Mouse (Mus musculus) hematopoietic stem cell, adult 5-6 weeks (primary cell): ENCODE results near the gene Iqschfp. TPM values are rescaled to one million over a fixed set of nuclear protein-coding genes. Genes with fewer than 3 reads are reported as not detected.

ENCODE experiments used
- ATAC-seq, 2 experiments: fragments of 125-278 bp in 1 of 2; replicated peaks in 1 of 2; 2 replicates each; pipeline ENCODE4 v1.8.0; 2016 to 2017; ENCODE audit warnings: inconsistent platforms in 2 of 2, mild to moderate bottlenecking in 2 of 2, moderate number of reproducible peaks in 2 of 2, low read depth in 1 of 2, moderate TSS enrichment in 1 of 2; ENCODE audit not compliant: low FRiP score in 2 of 2, poor library complexity in 2 of 2, severe bottlenecking in 2 of 2, insufficient read depth in 1 of 2, low TSS enrichment in 1 of 2
- total RNA-seq: library from RNA; stranded (forward); fragments of 172-1452, 232-1000 nt; gene quantifications from 2 replicates; pipeline ENCODE4 v1.2.3, GENCODE M21; 2017

Gene Iqschfp
- total RNA-seq, 1 experiment from 2014 or later, result not detected

DNA sequence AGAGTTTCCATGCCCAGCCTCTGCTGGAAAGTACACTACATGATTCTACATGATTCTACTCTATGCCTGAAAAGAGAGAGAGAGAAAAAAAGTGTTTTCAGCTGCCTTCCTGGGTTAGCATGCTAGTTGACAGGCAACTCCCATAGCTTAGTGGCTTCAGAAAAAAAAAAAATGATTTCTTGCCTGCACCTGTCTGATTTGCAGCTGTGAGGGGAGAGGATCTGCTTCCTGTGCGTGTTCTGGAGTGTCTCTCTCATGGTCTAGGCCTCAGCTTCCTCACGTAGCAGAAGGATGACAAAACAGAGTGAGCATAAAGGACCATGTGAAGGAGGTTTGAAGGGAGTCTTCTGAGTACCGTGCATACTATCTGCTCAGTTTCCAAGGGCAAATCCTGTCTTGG lies 39.9 kb downstream of the Iqschfp start:
- no peak for ATAC-seq

DNA sequence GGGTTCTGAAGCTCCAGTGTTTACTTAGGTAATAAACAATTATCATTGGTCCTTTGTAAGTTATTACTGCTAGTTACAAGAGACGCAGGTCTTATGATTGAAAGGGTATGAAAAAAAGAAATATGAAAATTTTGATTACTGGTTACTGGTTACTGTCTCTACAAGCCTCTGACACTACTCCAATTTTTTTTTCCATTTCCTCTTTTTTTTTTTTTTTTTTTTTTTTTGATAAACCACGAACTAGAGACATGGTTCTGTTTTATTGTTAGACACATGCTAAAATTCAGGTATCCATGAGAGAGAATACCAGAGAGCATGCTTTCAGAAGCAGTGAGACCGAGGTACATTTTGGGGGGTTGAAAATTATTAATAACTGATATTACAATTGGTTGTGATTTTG lies 43.8 kb downstream of the Iqschfp start:
- ATAC-seq, result no peak

DNA sequence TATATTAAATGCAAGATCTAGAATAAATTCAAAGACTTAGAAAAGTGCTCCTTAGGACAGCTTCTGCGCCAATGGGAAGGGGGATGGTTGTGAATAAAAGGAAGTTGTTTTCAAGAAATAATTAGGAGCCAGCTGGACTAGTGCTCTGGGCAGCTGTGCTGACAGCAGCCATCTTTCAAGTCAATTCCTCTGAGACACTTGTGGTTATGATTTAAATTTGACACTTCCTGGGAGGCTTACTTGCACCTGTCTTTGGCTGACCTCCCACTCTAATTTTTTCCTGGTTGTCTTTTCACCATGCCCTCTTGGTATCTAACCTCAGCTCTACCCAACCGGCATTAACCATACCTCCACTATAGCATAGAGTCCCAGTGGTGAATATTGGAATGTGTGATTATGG lies 55.0 kb downstream of the Iqschfp start:
- ATAC-seq, result no peak

DNA sequence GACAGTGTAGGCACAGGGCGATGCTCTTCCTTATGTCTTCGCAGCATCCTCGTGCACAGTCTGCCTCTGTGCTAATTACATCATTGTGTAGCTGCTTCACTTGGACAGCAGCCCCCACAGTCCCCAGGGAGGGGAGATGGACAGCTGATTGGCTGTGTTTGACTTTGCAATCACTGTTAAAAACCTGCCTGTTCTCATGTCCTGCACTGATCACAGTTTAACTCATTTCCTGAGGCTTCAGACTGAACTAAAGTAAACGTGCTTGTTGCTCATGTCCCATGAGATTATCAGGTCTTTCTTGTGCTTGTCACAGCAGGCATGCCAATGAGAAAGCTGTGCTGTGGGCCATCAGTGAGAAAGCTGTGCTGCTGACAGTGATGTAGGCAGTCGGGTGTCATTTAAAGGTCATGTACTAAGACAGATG lies 60.5 kb downstream of the Iqschfp start:
- ATAC-seq, result no peak

DNA sequence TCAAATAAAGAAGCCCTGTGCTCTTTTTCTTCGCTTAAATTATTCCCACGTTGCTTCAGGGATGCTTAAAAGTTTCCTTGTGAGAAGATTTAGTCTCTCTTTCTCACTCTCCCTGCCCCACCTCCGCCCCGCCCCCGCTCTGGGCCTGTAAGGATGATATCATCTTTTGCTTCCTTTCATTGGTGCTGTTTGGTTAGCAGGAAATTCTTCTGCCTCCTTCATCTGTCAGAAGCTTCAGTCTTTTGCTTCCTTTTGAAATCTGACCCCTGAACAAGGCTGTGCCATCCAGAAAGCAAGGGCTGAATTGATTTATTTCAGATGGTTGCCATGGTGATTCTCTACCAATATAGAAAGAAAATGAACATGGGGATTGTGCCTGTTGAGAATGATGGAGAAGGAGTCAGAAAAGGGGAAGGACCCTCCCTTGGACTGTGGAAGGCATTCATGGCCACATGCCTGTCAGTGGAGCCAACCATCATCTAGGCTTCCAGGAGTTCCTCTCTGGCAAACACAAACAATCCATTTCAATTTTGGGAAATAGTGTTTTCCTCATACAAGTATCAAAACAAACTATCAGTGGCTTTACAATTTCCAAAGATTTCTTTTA lies 62.5 kb downstream of the Iqschfp start:
- no peak for ATAC-seq

DNA sequence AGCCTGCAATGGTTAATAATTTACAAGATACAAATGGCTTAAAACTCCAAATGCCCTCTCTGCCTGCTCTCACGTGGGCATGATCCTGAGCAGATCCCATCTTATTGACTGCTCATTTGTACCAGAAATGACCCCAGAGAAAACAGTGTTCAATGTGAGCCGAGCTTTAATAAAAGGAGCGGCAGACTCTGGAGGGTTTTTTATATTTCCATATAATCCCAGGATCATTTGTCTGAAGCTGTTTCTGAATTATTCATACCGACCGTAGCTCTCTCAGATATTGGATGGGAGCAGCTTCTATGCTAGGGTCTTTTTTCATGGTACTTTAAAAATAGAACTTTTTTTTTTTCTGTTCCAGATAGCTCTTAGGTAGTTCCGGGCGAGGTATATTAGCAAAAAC lies 67.6 kb downstream of the Iqschfp start:
- ATAC-seq, result no peak

DNA sequence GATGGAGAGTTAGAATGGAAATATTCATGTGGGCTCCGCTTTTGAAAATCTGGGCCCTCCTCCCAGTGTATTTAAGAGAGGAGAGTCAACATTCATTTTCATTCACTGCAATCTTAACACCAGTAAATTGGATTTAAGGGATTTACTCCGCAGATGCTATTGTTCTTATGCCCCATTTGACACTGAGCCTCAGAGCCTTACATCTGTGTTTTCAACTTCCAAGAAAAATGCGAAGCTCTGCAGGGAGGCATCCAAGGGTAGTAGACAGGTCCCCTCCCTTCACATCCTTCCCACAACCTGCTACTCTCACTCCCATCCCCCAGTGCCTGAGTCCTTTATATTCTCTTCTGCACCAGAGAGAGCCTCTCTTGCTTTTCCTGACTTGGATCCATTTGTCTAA lies 68.1 kb downstream of the Iqschfp start:
- ATAC-seq, result no peak

DNA sequence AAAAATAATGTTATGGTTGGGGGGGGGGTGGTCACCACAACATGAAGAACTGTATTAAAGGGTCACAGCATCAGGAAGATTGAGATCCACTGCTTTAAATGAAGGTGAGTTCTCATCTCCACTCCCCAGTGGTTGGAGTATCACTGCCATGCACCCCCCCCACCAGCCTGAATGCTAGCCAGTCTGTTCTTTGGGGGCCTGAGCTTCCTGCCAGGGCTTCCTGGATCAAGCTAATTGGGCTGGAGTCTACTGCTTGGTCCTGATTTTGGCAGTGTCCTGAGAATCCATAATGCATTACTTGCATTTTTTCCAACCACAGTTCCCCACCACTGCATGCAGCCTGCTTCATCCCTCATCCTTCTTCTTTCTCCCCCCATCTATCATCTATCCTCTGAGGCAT lies 68.7 kb downstream of the Iqschfp start:
- ATAC-seq, result no peak

DNA sequence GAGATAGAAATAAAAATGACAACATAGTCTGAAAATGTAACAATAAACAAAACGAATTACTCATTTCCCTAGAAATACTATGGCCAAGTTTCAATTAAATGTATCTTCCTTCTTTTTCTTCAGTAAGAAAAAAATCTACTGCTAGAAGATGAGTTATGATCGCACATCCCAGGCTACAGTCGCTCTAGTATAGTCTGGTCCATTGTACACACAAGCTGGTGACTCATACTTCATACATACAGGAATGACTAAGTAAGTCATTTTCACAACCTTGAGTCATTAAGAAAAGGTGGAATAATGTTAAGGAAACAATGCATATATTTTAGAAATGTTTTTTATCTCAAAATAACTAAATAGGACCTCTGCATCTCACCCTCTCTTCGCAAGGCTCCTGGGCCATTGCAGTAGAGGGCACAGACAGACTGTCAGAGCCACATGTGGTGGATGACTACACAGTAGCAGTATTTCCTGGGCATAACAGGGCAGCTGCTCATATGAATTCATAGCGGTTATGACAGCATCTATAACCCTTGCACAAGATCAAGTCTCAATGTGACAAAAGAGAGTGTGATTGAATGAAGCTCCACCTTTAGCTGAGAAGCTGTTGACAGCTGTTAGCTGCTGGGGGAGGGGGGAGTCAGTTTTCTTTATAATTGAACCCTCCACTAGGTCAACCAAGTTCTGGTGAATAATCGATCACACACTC lies 70.1 kb downstream of the Iqschfp start:
- ATAC-seq, result no peak

DNA sequence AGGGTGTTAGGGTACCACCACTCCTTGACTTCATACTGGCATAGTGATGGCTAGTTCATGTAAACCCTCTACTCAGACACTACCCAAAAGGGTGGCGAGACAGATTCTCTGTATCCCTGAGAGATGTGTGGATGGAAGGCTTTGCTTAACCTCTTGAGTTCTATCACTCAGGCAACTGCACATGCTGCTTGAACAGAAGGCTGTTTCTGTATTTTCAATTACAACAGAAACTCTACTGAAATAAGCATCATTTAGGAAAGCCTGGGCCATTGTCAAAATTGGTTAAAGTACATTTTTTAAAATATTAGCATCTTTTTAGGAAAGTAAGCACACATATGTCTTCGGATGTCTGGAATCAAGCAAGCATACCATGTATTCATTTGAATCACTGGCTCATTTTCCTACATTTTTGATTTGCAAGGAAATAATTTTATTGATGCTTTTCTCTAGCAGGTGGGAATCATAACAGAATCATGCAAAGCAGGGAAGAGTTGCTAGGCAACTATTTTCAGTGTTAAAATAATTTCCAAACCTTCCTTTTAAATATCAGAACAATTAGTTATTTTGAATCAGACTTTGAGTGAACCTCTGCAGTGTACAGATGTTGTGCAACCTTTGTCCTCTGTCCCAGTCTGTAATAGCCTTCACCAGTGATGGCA lies 82.4 kb downstream of the Iqschfp start:
- ATAC-seq, result no peak

DNA sequence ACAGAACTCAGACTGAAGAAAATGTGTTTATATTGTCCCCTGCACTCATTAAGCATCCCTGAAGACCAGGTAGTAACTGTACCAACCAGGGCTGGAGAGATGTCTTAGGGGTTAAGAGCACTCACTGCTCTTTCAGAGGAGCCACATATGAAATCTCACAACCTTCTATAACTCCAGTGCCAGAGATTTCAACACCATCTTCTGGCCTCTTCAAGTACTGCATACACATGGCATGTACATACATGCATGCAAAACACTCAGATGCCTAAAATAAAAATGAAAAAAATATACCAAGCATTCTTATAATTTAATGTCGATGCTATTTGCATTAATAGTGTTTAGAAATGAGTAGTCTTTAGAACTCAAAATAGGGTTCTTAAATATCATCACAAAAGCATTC lies 88.0 kb downstream of the Iqschfp start:
- no peak for ATAC-seq

DNA sequence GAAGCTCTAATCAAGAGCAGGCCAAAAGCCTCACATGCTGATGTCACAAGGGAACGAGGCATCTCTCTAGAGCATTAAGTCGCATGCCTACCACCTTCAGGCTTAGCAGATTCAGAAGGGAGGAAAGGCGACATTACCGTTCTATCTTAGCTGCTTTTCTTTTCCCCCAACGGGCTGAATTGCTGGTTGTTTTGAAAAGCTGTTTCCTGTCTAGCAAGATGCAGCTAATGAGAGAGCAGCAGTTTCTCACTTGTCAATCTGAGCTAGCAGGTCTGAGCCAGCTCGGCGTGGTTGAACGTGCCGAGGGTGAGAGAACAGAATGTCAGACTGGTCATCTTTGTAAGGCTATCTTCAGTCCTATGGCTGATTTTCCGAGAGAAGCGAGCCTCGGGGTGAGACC lies 91.3 kb downstream of the Iqschfp start:
- no peak for ATAC-seq

DNA sequence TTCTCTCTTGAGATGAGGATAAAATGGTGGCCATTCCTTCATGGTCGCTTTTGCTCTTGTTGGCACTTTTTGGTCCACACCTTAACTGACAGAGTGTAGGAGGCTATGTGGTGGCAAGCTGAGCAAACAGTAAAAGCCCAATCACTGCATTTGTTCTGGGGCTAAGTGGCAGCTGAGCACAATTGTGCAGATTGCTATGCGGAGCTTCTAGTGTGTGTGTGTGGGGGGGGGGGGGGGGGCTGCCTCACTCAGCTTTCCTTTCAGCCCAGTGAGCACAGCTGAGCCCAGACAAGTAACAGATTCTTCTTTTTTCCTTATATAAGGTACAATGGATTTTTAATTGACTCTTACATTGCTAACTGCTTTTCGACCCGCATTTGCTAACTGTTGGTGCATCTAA lies 110.4 kb downstream of the Iqschfp start:
- ATAC-seq, result no peak

DNA sequence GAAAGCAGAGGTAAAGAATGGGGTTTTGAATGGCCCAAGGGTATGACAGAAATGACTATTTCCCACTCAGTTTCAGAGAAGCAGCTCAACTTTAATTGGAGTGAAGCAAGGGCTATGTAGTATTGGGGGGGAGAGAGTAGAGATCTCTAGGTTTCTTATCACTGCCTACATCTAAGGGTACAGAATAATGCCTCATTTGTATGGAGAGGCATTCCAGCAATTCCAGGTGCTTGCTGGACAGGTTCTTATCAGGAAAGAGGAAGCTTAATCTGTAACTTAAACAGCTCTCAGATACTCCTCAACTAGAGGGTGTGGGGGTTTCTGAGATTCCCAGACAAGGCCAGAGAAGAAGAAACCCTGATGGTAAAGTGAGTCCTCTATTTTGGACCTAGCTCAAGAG lies 120.3 kb downstream of the Iqschfp start:
- no peak for ATAC-seq

DNA sequence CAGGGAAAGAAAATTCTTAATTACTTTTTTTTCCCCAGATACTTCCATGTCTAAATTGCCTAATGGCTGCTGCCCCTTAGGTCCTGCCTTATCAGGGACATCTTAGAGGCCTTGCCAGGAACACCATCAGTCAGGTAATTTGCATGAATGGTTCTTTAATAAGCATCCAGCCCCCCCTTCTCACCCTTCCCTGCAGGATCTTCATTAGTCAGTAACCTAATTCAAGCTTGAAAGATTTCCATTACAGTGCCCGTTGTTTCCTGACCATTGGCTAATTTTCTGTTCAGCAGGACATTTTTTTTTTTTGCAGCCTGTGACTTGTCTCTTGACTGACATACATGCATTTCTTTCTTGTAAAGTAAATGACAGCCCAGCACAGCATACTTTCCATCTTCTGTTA lies 123.8 kb downstream of the Iqschfp start:
- no peak for ATAC-seq

DNA sequence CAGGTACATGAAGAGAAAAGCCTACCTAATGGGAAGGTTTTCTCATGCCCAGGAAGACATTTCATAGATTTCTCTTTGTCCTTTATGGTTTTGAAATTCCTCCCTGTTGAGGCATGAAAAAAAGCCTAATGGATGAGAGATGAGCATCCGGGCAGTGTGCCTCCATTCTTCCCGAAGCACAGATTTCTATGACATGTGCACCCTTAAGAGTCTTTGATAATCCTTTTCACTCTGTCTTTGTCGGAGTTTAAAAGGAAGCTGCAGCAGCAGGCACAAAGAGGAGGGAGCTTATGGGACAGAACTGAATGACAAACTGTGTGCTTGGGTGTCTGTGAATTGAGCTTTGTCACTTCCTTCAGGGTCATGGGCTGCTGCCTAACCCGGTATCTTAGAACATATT lies 127.4 kb downstream of the Iqschfp start:
- ATAC-seq, result no peak

DNA sequence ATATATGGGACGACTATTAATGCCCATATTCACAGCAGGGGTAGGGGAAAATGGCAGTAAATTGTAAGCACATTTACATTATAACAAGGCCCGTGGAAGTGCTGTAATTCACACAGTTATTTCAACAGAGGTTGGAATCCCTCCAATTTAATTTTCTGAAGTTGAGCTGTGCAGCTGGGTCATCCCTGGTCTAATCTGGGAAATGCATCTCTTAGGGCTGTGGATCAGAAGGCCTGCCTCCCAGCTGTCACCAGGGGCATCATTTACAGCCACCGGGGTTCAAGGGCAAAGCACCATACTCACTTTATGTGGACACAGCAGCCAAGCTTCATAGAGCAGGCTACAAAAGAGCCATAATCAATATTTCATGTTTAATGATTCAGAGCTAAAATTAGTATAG lies 144.1 kb downstream of the Iqschfp start:
- ATAC-seq, result no peak

DNA sequence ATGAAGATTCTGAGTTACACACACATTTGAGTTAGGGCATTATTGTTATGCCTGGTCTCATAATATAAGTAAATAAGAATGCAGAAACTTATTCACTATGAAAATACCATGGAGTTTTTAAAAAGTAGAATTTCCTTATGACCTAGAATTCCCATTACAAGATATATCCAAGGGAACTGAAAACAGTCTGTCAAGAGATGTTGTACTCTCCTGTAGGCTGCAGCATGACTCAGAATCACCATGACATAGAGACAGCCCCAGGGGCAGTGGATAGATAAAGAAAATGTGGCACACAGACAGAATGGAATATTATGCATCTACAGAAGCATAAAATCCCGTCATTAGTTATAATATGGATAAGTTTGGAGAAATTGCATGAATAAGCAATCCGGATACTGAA lies 150.9 kb downstream of the Iqschfp start:
- ATAC-seq, result no peak
